In the genomic region with DNA sequence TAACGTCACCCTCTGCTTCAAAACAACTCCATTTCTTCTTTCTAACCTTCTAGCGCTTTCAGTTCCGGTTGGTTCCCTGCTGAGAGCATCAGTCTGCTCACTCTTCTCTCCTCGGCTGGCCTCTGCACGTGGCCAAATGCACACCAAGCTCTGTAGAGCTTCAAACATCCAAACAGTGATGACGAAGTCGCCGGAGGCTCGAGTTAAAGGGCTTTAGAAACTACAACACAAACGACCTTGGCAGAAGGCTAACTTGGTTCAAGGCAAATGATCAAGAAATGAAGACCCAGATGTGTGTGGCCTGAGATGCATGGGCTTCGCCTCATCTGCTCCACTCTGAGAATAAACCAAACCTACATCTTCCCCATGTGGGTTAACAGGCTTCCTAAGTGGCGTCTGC, we compare ENCODE assay signal across 8 mouse cellular contexts. TPM values are rescaled to one million over a fixed set of nuclear protein-coding genes. Genes with fewer than 3 reads are reported as not detected.
DNase-seq lines count a peak whose midpoint lies in the region; ATAC-seq and TF ChIP-seq lines count a peak whose summit lies in the region.

No protein-coding gene starts in this region.

- WGBS in liver, embryonic 14.5 days (ENCODE audit: insufficient replicate concordance): 5% methylated on average over 12 of the region's 12 CpGs
- 7% methylated on average over 12 of the region's 12 CpGs for WGBS in neural tube, embryonic 12.5 days

- peak overlapping the region; percentile 74 for H3K9ac ChIP-seq in liver, embryonic 14.5 days (replicated peaks)
- peak overlapping the region; percentile 71 for H3K9ac ChIP-seq in neural tube, embryonic 12.5 days

- peak overlapping the region; percentile 58; the same call in 1 of the 2 replicates for H3K27ac ChIP-seq in embryonic fibroblast, embryonic 13.5 days (ENCODE audit: insufficient read depth, low read length)
- peak overlapping the region; percentile 11; the same call in 1 of the 2 replicates for H3K27ac ChIP-seq in liver, embryonic 14.5 days
- H3K27ac ChIP-seq in neural tube, embryonic 12.5 days: no peak overlapping the region

- H3K36me3 ChIP-seq in liver, embryonic 14.5 days (replicated peaks; ENCODE audit: control insufficient read depth, insufficient read depth, low read depth): no peaks in the 10 kb centered on the region
- no peaks in the 10 kb centered on the region for H3K36me3 ChIP-seq in neural tube, embryonic 12.5 days

- H3K4me2 ChIP-seq in liver, embryonic 14.5 days (ENCODE audit: low read depth): peak overlapping the region; percentile 98
- peak overlapping the region; percentile 77 for H3K4me2 ChIP-seq in neural tube, embryonic 12.5 days (replicated peaks)

- peaks cover 10% of the 10 kb centered on the region; the same call in 1 of the 2 replicates for H3K4me1 ChIP-seq in embryonic fibroblast, embryonic 13.5 days (ENCODE audit: control insufficient read depth, insufficient read depth, low read length)
- H3K4me1 ChIP-seq in liver, embryonic 14.5 days (replicated peaks; ENCODE audit: control insufficient read depth in 2 of 2, insufficient read depth in 2 of 2, low read length in 1 of 2): peaks cover 3 to 28% of the 10 kb centered on the region in 2 experiments; a peak in 3 of 4 replicates
- H3K4me1 ChIP-seq in neural tube, embryonic 12.5 days: peaks cover 27% of the 10 kb centered on the region

- no peaks in the 10 kb centered on the region; the same call in 1 of the 2 replicates for H3K27me3 ChIP-seq in liver, embryonic 14.5 days (ENCODE audit: control insufficient read depth, insufficient read depth, low read length)
- H3K27me3 ChIP-seq in neural tube, embryonic 12.5 days (replicated peaks): no peaks in the 10 kb centered on the region

- no peak for TF ChIP-seq EP300 in liver, embryonic 14.5 days (IDR thresholded peaks at IDR 0.05; ENCODE audit: low read depth)

- no peak for TF ChIP-seq POLR2A in embryonic fibroblast, embryonic 13.5 days (IDR thresholded peaks at IDR 0.05; ENCODE audit: low read depth, low read length)

- peak overlapping the region; percentile 85 for H3K4me3 ChIP-seq in embryonic fibroblast, embryonic 13.5 days (ENCODE audit: insufficient read depth, low read length)
- peak overlapping the region; percentile 71 to 75 for H3K4me3 ChIP-seq in liver, embryonic 14.5 days (ENCODE audit: insufficient read depth in 1 of 2, low read depth in 2 of 2, low read length in 2 of 2)
- peak overlapping the region; percentile 72 for H3K4me3 ChIP-seq in neural tube, embryonic 12.5 days

- DNase-seq in cerebellum, adult 18-20 months: peak; percentile 48 to 54
- no peak for DNase-seq in cerebellum, postnatal 4 days (ENCODE audit: low spot score in 2 of 2)
- peak; percentile 71 for DNase-seq in ZHBTc4 (ENCODE audit: low read depth, low spot score)
- DNase-seq in induced T-regulatory cell, adult 2 months (ENCODE audit: low read depth): peak; percentile 89
- peak in 1 of 3 experiments; percentile 26 for DNase-seq in liver, embryonic 14.5 days (ENCODE audit: low read depth in 3 of 3, low spot score in 3 of 3)
- DNase-seq in yolk sac, embryonic 10.5 days (ENCODE audit: low spot score): peak; percentile 46

- H3K9me3 ChIP-seq in liver, embryonic 14.5 days (ENCODE audit: control insufficient read depth, low read length): no peaks in the 10 kb centered on the region
- no peaks in the 10 kb centered on the region for H3K9me3 ChIP-seq in neural tube, embryonic 12.5 days

- no peak for TF ChIP-seq CTCF in embryonic fibroblast, embryonic 13.5 days (IDR thresholded peaks at IDR 0.05; ENCODE audit: borderline replicate concordance, insufficient read depth, low read length)
- no peak for TF ChIP-seq CTCF in liver, embryonic 14.5 days (IDR thresholded peaks at IDR 0.05; ENCODE audit: low read depth)

- no peak for ATAC-seq in liver, embryonic 14.5 days (ENCODE audit: insufficient read depth)
- no peak for ATAC-seq in neural tube, embryonic 12.5 days (ENCODE audit: low FRiP score, low read depth)

RNA-seq across cellular contexts. Expression of a gene that starts 0.9 kb away (rescaled TPM):
- 48.1 and 56.5 TPM in 2 replicates for polyA plus RNA-seq in embryonic fibroblast, embryonic 13.5 days (2011; ENCODE audit: insufficient read length, low read depth, missing spikeins)
- 9.0 and 10.8 TPM in 2 replicates for polyA plus RNA-seq in liver, embryonic 14.5 days (2012; rRNA removed)
- 11.6 and 11.7 TPM in 2 replicates for polyA plus RNA-seq in liver, embryonic 14.5 days (2014; fragmentation: Nextera tagmentation; extraction: Ambion mirVana)
- 67.8 and 69.7 TPM in 2 replicates for polyA plus RNA-seq in neural tube, embryonic 12.5 days (2016; fragmentation: Nextera tagmentation; extraction: Ambion mirVana)

Comparison
In these comparisons a context has a peak if more than half of its experiments do, and no peak if none do; other contexts are left out.
1. DNase-seq: peak in cerebellum, adult 18-20 months (2 of 2), ZHBTc4 (single experiment), induced T-regulatory cell, adult 2 months (single experiment) and yolk sac, embryonic 10.5 days (single experiment); none in cerebellum, postnatal 4 days (0 of 2).
2. Peak in every context shown above with its lines, with median percentiles within 50 percentile points of each other: H3K4me3 ChIP-seq.